Mouse (Mus musculus) frontal cortex, postnatal 25 days (tissue): Measurements from ENCODE around the gene Gm21209.
"Not testable (repeated sequence)": the region's sequence is repeated elsewhere in the genome, so short reads cannot be mapped to it uniquely, and the experiment has no call there.

Source experiments
- DNase-seq, 2 experiments: peaks; one replicate each; pipeline ENCODE4 v3.0.0; 2022; ENCODE audit warnings: low spot score in 2 of 2

The Gm21209 gene

DNA sequence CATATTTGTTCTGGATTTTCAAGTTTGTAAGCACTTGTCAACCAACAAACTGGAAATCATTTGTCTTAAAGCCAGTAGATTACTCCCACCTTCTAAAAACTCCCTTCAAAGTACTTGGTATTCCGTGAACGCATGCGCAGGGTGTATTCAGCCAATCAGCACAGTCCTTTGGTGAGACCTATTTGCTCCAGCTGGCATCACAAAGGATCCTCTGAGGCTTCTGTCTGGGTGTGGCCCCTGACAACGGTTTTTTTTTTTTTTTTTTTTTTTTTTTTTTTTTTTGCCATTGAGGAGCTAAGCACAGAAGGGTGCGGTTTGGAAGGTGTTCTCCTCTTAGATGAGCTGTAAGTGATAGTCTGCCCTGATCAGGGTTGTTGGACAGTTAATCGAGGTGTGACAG, at the start of gene Gm21209:
Gene Gm21209, plus strand, starts transcription at position 301 of the 400 bp plus-strand sequence.
- DNase-seq = not testable (repeated sequence)
